Mouse (Mus musculus): ENCODE results near the gene Mbnl3.

The Mbnl3 gene

DNA sequence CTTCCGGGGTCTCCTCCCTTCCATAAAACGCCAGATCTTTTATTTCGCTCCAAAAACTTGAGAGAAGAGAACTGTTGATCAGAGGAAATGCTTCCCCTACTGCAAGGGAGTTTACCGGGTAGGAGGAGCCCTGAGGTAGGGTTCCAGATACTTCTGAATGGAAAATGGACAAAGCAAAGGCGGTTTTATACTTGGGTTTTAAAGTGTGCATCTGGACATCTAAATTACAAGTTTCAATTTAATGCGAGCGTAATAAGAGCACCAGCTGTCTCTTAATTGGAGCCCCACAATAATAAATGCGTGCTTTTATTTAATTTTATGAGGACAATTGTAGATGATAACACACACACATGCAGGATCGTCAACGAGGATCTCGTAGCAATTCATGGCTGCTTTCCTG is at the start of gene Mbnl3:
TSS of gene Mbnl3 (minus strand) at position 101 of the 400 bp plus-strand sequence.
- DNase-seq, result no peak

DNA sequence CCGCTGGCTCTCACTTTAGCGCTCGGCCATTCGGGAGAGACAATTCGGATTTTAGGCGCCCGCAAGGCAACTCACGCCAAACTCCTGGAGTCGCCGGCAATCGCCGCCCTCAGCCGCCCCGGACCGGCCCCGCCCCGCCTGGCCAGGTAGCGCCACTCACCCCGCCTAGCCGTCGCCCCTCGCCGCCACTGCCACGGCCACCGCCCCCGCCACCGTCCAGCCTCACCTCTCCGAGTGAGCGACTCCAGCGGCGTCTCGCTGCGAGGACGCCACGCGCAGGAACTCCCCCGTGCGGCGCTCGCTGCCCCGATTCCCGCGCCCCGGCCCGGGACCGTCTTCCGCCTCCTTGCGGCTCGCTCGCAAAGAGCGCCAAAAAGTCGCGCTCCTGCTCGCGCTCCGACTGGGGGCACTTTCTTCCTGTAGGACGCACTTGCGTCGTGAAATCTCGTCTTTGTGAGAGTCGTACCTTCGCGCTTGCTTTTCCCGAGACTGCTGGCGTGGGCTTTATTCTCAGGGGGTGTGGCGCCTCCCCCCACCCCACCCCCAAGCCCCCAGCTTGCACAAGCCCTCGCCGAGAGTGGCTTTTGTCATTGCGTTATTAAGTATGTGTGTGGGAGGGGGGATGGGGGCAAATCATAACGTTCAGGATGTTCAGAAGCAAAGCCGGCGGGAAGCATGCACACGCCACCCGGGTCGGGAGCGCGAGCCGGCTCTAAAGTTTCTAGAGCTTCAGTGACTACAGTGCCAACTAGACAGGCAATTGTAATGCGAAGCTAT is 596 bp downstream of the Mbnl3 start:
- DNase-seq, result peak; percentile 24 to 47

DNA sequence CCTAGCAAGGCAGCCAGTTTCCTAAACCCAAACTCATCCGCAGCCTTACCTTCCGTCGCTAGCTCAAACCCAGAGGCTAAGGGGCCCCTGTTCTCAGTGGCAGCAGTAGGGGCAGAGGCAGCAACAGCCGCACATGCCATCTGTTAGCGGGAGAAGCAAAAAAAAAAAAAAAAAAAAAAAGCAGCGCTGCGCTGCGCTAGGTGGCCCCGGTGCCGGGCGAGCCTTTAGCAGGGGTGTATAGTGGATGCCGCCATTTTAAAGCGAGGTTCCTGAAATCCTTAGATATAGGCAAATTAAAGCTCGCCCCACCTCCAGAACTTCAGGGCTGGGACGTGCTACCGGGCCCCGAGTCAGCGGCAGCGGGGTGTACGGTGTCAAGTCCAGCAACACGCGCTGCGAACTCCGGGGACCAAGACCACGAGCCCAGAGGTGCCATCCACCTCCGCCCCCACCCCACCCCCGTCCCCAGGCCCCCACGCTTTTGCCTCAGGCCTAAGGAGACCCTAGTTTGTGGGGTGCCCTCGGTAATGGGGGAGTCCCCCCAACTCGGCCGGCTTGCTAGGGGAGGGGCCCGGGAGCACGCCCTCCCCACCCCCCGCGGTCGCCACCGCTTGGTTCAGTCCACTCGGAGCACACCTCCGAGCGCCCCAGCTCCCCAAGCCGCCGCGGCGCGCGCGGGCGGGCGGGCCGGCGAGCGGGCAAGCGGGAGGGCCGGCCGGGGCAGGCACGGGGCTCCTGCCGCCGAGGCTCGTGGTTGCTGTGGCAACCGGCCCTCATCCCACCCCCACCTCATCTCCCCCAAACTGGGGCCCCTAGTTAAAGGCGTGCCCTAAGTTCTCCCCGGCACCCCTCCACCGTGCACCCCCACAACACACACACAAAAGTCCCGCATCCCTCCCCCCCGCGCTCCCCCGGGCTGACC is 1.4 kb downstream of the Mbnl3 start:
- peak; percentile 33 to 53 for DNase-seq

DNA sequence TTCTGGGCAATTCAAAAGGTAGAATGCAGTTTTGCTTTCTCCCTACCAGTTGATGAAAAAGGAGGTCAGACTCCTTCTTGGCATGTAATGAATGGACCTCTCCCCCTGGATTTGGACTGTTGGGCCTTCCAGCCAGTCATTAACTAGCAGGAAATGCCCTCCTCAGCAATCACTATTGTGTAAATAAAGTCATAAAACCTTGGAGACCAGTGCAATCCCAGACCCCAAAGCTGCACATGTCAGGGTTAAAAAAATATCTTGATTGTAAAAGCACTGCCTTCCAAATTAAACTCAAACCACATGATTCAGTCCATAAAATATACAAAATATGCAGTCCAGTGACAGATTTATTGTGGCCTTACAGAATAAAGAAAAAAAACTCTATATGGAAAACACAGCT is 9.3 kb downstream of the Mbnl3 start:
- DNase-seq, result no peak

DNA sequence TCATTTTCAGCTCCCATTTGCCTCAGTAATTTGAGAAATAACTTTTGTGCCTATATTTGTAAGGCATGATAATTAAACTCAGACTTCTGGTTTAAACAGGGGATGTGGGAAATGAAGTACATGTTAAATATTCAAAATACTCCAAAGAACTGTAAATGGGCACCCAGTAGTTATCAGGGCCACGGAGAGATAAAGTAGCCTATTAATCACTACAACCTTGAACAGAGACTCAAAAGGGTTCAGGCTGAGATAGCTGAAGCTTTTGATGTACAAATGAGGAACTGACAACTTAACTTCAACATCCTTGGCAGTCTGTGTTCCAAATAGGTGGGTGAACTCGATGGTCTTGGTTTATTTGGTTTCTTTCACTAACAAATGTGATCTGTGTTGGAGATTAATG is 34.4 kb downstream of the Mbnl3 start:
- DNase-seq, result no peak

DNA sequence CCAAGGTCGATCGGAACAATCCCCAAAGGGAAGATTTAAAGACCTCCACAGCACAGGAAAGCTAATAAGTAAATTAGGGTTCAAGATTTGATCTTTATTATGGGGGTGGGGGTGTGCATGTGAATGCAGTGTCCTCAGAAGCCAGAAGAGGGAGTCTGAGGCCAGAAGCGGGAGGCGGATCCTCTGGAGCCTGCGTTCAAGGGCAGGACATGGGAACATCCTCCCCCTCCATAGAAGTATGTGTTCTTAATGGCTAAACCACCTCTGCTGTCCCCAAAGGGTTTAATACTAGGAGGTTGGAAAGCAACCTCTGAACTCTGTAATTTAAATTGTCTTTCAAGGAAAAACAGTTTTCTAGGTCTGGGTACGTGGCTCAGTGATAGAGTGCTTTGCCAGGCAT is 34.9 kb downstream of the Mbnl3 start:
- peak in 1 of 2 experiments; percentile 4 for DNase-seq

DNA sequence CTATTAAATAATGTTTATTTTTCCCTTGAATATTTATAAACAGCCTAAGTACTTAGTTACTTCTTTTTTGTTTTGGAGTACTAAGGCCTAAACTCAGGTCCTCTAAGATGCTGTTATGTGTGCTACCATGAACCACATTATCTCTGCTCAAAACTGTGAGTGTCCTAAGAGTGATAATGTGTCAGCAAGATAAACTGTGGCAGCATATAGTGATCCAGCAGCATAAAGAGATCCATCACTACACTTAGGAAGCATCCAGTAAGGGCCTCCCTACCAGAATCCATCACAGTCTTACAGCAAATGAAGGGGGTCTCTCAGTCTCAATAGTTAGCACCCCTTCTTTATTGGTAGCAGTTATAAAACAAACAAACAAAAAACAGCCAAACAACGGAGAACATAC is 35.9 kb downstream of the Mbnl3 start:
- no peak for DNase-seq

DNA sequence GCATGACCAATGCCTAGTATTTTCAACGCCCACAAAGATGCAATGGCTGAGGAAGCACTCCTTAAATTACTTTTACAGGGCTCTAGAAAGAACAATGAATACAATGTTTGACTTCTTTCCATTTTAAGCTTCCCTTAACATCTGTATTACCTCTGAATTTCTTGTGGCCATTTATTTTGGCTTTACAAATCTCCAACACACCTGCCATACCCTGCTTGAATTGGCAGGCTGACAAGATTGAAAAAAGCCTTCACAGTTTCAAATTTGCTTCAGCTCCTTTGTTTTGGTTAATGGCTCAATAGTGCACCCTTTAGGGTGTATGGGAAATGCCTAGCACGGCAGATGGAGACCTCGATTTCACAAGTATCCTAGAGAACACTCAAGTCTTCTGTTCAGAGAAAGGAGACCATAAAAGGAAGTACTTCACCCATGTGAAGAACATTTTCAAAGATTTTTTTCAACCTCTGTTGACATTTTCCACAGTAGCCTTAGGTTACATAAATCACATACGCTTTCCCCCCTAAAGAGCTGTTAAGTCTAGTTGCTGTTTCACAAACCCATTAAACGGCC is 36.8 kb downstream of the Mbnl3 start:
- peak in 1 of 2 experiments; percentile 3 for DNase-seq

DNA sequence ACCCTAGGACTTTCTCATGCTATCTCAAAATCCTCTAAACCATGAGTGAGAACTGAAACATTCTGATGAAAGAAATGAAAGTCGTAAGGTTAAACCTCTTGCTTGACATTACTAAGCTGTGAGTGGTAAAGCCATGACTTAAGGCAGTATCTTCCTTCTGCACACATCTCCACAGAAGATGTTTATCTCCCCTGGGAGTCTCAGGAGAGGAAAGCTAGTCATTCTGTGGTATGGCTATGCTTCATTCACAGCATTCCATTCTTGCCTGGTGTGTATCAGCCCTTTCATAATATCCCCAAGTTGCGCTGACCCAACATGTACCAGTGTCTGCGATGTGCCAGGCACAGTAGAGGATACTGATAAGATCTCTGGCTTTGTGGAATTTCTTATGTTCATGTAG is 38.4 kb downstream of the Mbnl3 start:
- DNase-seq, result no peak

DNA sequence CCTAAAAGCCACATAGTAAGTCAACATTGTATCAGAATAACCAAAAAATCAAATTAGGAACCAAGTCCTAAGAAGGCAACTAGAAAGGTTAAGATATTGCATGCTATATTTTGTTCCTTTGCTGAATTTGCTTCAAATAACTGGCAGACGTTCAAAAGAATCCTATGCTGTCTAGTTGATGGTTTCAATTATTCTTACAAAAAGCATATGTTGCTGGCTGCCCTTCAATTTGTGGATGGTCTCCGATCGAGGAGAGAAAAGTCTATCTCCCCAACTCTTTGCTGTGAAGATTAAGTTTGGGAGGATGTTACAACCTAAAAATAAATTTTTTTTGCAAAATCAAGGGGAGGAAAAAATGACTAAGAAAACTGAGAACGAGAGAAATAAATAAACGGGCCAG is 41.6 kb downstream of the Mbnl3 start:
- DNase-seq, result no peak

DNA sequence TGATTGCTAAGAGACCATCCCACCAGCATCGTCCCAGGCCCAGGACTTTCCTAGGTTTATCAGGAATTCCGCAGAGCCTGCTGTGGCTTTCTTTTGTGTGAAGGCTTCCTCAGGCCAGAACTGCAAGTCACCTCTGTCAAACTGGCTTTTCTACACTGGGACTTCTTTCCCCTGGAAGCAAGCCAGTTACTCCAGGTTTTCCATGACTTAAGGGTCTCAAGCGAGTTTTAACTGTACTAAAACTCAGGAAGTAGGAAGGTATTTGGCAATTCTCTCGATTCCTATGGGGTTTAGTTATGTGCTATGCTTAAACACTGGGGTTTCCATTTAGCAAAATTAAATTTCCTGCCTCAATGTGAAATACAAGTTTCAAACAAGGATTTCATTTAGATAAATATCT is 57.9 kb downstream of the Mbnl3 start:
- no peak for DNase-seq

DNA sequence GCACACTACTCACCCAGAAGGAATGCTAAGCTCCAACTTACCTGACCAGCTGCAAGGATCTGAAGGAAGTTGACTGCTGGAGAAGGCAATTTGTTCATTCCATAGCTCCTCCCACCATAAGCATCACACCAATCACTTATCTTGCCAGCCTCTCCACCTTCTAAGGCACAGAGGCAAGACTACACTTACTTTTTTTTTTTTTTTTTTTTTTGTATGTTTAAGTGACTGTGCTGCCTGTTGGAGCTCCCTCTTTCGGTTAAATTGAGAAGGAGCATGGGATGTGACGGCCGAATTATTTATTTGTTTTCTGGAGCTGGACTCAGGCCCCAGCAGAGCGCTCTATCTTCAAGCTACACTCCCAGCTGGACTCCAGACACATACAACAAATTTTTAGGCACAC is 60.0 kb downstream of the Mbnl3 start:
- peak; percentile 16 to 51 for DNase-seq

DNA sequence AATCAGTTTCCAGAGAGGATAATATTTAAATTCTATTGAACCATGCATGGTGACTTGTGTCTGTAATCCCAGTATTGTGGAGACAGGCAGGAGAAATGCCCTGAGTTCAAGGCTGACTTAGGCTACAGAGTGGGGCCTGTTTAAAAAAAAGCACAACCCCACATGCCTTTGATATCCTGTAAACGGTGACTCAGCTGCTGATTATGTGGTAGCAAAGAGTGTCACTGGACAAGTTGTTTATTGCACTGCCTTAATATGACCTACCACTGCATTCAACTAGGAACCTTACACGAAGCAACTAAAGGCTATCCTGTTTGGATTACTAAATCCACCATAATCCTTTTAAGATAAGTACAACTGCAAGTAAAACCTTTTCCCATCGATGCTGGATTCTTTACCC is 66.3 kb downstream of the Mbnl3 start:
- DNase-seq, result no peak

DNA sequence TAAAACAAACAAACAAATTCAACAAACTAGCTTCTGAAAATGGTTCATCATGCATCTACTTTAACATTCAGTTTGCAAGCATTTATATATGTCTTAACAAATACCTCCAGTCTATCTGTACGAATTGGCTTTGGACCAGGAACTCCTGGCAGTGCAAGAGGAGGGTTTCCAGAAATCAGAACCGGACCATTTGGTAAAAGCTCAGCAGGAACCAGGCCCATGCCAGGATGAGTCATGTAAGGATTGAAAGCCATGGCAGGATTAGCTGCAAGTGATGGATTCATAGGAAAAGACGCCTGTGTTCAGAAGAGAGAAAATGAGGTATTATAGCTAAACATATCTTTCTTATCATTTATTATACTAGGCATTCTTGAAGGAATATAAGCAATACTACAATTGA is 75.0 kb downstream of the Mbnl3 start:
- peak; percentile 88 to 91 for DNase-seq

DNA sequence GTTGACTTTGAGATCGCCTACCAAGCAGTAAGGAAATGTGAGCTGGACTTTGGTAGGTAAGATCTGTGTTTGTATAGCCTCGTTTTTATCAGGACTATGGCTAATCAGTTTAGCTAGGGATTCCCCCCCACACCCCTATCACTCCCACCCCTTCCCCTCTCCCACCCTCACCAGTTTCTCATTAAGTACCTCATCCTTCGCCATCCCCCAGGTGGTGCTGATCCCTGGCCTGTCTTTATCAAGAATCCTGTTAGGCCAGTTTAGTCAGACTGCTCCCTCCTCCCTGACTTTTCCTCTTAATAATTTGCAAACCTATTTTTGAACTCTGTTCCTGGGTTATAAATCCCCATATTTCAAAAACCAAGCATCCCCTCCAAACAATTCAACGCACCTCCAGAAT is 103.6 kb downstream of the Mbnl3 start:
- DNase-seq, result no peak

DNA sequence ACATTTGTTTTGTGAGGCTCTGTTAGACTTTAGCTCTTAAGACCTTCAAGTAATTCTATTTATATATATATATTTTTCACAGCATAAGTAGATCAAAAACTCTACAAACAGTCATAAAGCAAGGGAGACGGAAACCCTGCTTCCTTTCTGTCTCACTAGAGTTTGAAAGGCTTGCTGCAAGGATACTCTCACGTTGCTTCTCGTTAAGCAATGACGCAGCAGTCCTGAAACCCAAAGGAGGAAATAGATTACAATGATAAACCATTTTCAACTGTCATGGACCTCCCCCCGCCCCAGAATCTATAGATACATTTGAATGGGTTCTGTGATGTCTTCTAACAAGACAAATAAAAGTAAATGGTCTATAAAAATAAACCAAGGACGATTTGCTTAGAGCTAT is 121.4 kb downstream of the Mbnl3 start:
- no peak for DNase-seq

DNA sequence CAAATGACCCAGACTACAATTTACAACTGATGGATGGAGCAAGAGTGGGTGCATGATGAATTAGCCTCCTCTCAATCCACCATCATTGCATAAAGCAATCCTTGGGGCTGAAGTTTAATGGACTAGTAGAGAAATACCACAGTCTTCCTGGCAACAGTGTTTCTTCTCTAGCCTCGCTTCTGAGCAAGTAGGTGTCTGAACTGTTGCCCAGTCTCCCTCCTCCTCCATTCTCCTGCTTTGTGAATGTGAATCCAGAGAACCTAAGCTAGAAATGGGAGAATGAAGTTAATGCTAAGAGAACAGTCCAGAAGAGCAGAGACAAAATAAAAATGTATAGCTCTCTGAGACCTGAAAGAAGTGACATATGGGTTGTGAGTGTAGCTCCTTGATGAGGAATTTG is 122.1 kb downstream of the Mbnl3 start:
- no peak for DNase-seq

DNA sequence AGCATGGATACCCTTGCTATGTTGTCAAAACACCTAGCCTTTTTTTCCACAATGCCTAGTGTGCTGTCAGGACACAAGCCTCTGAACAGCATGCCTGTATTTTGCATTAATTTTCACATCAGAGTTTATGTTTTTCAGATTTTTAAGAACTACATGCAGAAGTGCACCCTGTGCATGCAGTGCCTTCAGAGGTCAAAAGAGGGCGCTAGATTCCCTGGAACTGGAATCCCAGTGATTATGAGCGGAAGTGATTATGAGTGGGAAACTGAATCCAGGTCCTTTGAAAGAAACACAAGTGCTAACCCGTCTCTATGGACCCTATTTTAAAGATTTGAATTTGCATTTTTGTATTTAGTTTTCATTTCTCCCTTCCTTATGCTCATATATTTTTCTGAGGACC is 129.6 kb downstream of the Mbnl3 start:
- DNase-seq, result peak; percentile 29 to 50

All from cerebellum, postnatal 25 days (tissue).